Comparison of ENCODE assay signal across 11 mouse cellular contexts in the genomic region with DNA sequence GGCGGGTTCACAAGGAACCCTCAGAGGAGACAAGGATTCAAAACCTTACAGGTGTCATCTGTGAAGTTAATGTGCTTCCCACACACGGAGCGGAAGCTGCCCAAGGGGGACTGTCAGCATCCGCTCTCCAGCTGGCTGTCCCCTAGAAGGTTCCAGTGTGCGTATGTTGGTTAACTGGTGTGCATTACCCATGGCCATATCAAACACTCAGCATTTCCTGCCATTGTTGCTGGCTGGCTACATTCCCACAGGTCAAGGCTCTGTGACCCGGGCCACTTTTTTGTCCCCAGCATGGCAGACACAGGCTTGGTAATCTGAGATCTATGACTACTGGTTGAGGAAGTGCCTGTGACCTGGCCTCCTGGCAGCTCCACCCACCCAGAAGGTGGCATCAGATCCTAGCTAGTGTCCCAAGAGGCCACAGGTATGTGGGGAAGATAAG. TPM values are rescaled to one million over a fixed set of nuclear protein-coding genes. Genes with fewer than 3 reads are reported as not detected.
DNase-seq lines count a peak whose midpoint lies in the region; ATAC-seq and TF ChIP-seq lines count a peak whose summit lies in the region.
"Had no signal": no experiment of that assay in that cellular context is flagged by ENCODE, and none has a peak within 500 bp of the region (broad histone marks: within the 10 kb centered on the region; RNA-seq: fewer than 3 reads in every experiment).

No protein-coding gene starts in this region.

- 60% methylated on average over 6 of the region's 6 CpGs for WGBS in heart, adult 2 months
- 67% methylated on average over 6 of the region's 6 CpGs for WGBS in kidney, adult 2 months
- WGBS in lung, embryonic 14.5 days: 77% methylated on average over 6 of the region's 6 CpGs

- no peaks in the 10 kb centered on the region for H3K27me3 ChIP-seq in heart, adult 2 months (ENCODE audit: control insufficient read depth, insufficient read depth, low read length)
- no peaks in the 10 kb centered on the region for H3K27me3 ChIP-seq in kidney, adult 2 months (replicated peaks; ENCODE audit: control insufficient read depth, insufficient read depth, low read length)
- H3K27me3 ChIP-seq in lung, embryonic 14.5 days (ENCODE audit: insufficient read depth, low read length): no peaks in the 10 kb centered on the region

- peak; percentile 90 for TF ChIP-seq EP300 in heart, adult 2 months (IDR thresholded peaks at IDR 0.05; ENCODE audit: insufficient read depth, low read depth, low read length)

- H3K9me3 ChIP-seq in lung, embryonic 14.5 days (ENCODE audit: low read depth, low read length): peaks cover 8% of the 10 kb centered on the region

- peak; percentile 70 for DNase-seq in adrenal gland, postnatal 14 days
- DNase-seq in heart, adult 2 months: peak; percentile 76 to 79
- DNase-seq in kidney, adult 2 months: peak; percentile 87
- DNase-seq in lung, embryonic 14.5 days: peak; percentile 61
- no peak for DNase-seq in spleen, postnatal 10 days (ENCODE audit: low spot score in 2 of 2)
- DNase-seq in testis, postnatal 10 days (ENCODE audit: low spot score): no peak
- DNase-seq: cerebellum, adult 18-20 months had no signal

- no peak overlapping the region for H3K4me3 ChIP-seq in heart, adult 2 months
- no peak overlapping the region for H3K4me3 ChIP-seq in kidney, adult 2 months (ENCODE audit: insufficient read depth, low read depth, low read length)
- H3K4me3 ChIP-seq in lung, embryonic 14.5 days (ENCODE audit: low read depth, low read length): no peak overlapping the region

- peak overlapping the region; percentile 74 for H3K27ac ChIP-seq in heart, adult 2 months
- H3K27ac ChIP-seq in kidney, adult 2 months (ENCODE audit: insufficient read depth, low read depth, low read length): peak overlapping the region; percentile 29
- peak overlapping the region; percentile 24; the same call in 1 of the 2 replicates for H3K27ac ChIP-seq in lung, embryonic 14.5 days (ENCODE audit: low read depth)

- H3K9ac ChIP-seq in heart, adult 2 months (ENCODE audit: low read depth, low read length): no peak overlapping the region
- H3K9ac ChIP-seq in lung, embryonic 14.5 days: no peak overlapping the region

- H3K4me2 ChIP-seq in lung, embryonic 14.5 days: no peak overlapping the region

- no peak for TF ChIP-seq POLR2A in heart, adult 2 months (IDR thresholded peaks at IDR 0.05; ENCODE audit: insufficient read depth, low read depth, low read length)
- no peak for TF ChIP-seq POLR2A in kidney, adult 2 months (IDR thresholded peaks at IDR 0.05; ENCODE audit: low read depth, low read length)

- H3K4me1 ChIP-seq in heart, adult 2 months (ENCODE audit: control insufficient read depth, insufficient read depth, low read length): peaks cover 4% of the 10 kb centered on the region; the same call in 1 of the 2 replicates
- H3K4me1 ChIP-seq in kidney, adult 2 months (ENCODE audit: control insufficient read depth, insufficient read depth, low read length): no peaks in the 10 kb centered on the region
- H3K4me1 ChIP-seq in lung, embryonic 14.5 days (ENCODE audit: insufficient read depth): no peaks in the 10 kb centered on the region

- no peaks in the 10 kb centered on the region for H3K79me2 ChIP-seq in heart, adult 2 months (replicated peaks; ENCODE audit: control insufficient read depth, insufficient read depth, low read length)

- TF ChIP-seq CTCF in heart, adult 2 months (IDR thresholded peaks at IDR 0.05): no peak
- no peak for TF ChIP-seq CTCF in kidney, adult 2 months (conservative IDR thresholded peaks at IDR 0.05; ENCODE audit: insufficient read depth, insufficient read length, low read depth, low read length)
- no peak for TF ChIP-seq CTCF in lung, embryonic 14.5 days (IDR thresholded peaks at IDR 0.05; ENCODE audit: low read depth)

- intact Hi-C loops in heart, adult 2 months (cut with DNase I): no loop called here

- H3K36me3 ChIP-seq in heart, adult 2 months (ENCODE audit: control insufficient read depth, insufficient read depth, low read length): no peaks in the 10 kb centered on the region
- no peaks in the 10 kb centered on the region for H3K36me3 ChIP-seq in kidney, adult 2 months (ENCODE audit: control insufficient read depth, insufficient read depth, low read length)
- H3K36me3 ChIP-seq in lung, embryonic 14.5 days (ENCODE audit: insufficient read depth): peaks cover 81% of the 10 kb centered on the region

- 0 out of 2 replicates have a peak, but pooled peaks have one; percentile 39 for ATAC-seq in lung, embryonic 14.5 days (ENCODE audit: insufficient read depth)
- ATAC-seq in activated CD4-positive, CD25-positive, alpha-beta regulatory T cell, adult 4 months: no peak
- ATAC-seq: forebrain, embryonic 14.5 days; inflammation-experienced regulatory T-cells, adult 6 months had no signal

RNA-seq across cellular contexts. Expression of gene Tomm40, which starts 7.5 kb away (rescaled TPM):
- 136 and 145 TPM in 2 replicates for total RNA-seq in adrenal gland, postnatal 14 days (2021)
- total RNA-seq in heart, adult 2 months (2021): 10 to 100 TPM; 92.7 to 98.2 TPM
- polyA plus RNA-seq in heart, adult 2 months (2012; rRNA removed): 81.9 and 91.2 TPM in 2 replicates
- 83.9 and 86.3 TPM in 2 replicates for polyA plus RNA-seq in kidney, adult 2 months (2012; rRNA removed)
- polyA plus RNA-seq in lung, embryonic 14.5 days (2014; fragmentation: Nextera tagmentation; extraction: Ambion mirVana): 149 and 168 TPM in 2 replicates
- polyA plus RNA-seq in activated CD4-positive, CD25-positive, alpha-beta regulatory T cell, adult 4 months (2017; shearing (Covaris generic)): 10 to 100 TPM in 1 of 2 experiments, 1 to 10 TPM in 1; 5.7 to 11.7 TPM

RNA-seq across cellular contexts. Expression of gene Apoe, which starts 23.8 kb away (rescaled TPM):
- total RNA-seq in adrenal gland, postnatal 14 days (2021): 972 and 3,675 TPM in 2 replicates
- total RNA-seq in heart, adult 2 months (2021): 100 to 1,000 TPM; 278 to 293 TPM
- 456 and 519 TPM in 2 replicates for polyA plus RNA-seq in heart, adult 2 months (2012; rRNA removed)
- polyA plus RNA-seq in kidney, adult 2 months (2012; rRNA removed): 922 and 939 TPM in 2 replicates
- polyA plus RNA-seq in lung, embryonic 14.5 days (2014; fragmentation: Nextera tagmentation; extraction: Ambion mirVana): 404 and 439 TPM in 2 replicates
- polyA plus RNA-seq in activated CD4-positive, CD25-positive, alpha-beta regulatory T cell, adult 4 months (2017; shearing (Covaris generic)): 10 to 100 TPM in 1 of 2 experiments, 1 to 10 TPM in 1; 4.1 to 16.0 TPM

RNA-seq across cellular contexts. Expression of gene Nectin2, which starts 27.5 kb away (rescaled TPM):
- 90.1 and 94.7 TPM in 2 replicates for total RNA-seq in adrenal gland, postnatal 14 days (2021)
- total RNA-seq in heart, adult 2 months (2021): 10 to 100 TPM; 30.2 to 41.4 TPM
- polyA plus RNA-seq in heart, adult 2 months (2012; rRNA removed): 29.4 and 30.7 TPM in 2 replicates
- 44.5 and 47.7 TPM in 2 replicates for polyA plus RNA-seq in kidney, adult 2 months (2012; rRNA removed)
- polyA plus RNA-seq in lung, embryonic 14.5 days (2014; fragmentation: Nextera tagmentation; extraction: Ambion mirVana): 120 and 125 TPM in 2 replicates
- under 1 TPM in 1 of 2 experiments, not detected in 1; 0.56 TPM for polyA plus RNA-seq in activated CD4-positive, CD25-positive, alpha-beta regulatory T cell, adult 4 months (2017; shearing (Covaris generic))

RNA-seq across cellular contexts. Expression of gene Apoc1, which starts 30.3 kb away (rescaled TPM):
- total RNA-seq in adrenal gland, postnatal 14 days (2021): 845 and 1,967 TPM in 2 replicates
- total RNA-seq in heart, adult 2 months (2021): 1 to 10 TPM; 2.7 to 4.2 TPM
- 3.1 and 7.2 TPM in 2 replicates for polyA plus RNA-seq in heart, adult 2 months (2012; rRNA removed)
- polyA plus RNA-seq in kidney, adult 2 months (2012; rRNA removed): 12.2 and 16.5 TPM in 2 replicates
- polyA plus RNA-seq in lung, embryonic 14.5 days (2014; fragmentation: Nextera tagmentation; extraction: Ambion mirVana): 13.6 and 15.5 TPM in 2 replicates
- polyA plus RNA-seq in activated CD4-positive, CD25-positive, alpha-beta regulatory T cell, adult 4 months (2017; shearing (Covaris generic)): not detected

RNA-seq across cellular contexts. Expression of gene Apoc4, which starts 41.5 kb away (rescaled TPM):
- total RNA-seq in adrenal gland, postnatal 14 days (2021): 72.2 and 240 TPM in 2 replicates
- not detected for total RNA-seq in heart, adult 2 months (2021)
- polyA plus RNA-seq in heart, adult 2 months (2012; rRNA removed): 0.82 TPM in 1 of 2 replicates, not detected in the other
- polyA plus RNA-seq in kidney, adult 2 months (2012; rRNA removed): 0.29 TPM in 1 of 2 replicates, not detected in the other
- polyA plus RNA-seq in lung, embryonic 14.5 days (2014; fragmentation: Nextera tagmentation; extraction: Ambion mirVana): 0.30 TPM in 1 of 2 replicates, not detected in the other
- under 1 TPM in 1 of 2 experiments, not detected in 1; 0.44 TPM for polyA plus RNA-seq in activated CD4-positive, CD25-positive, alpha-beta regulatory T cell, adult 4 months (2017; shearing (Covaris generic))
- polyA plus RNA-seq: forebrain, embryonic 14.5 days; testis, adult 2 months had no signal

Comparison
In these comparisons a context has a peak if more than half of its experiments do, and no peak if none do; other contexts are left out.
1. DNase-seq: peak in adrenal gland, postnatal 14 days (single experiment), heart, adult 2 months (2 of 2), kidney, adult 2 months (single experiment) and lung, embryonic 14.5 days (single experiment); none in spleen, postnatal 10 days (0 of 2) and testis, postnatal 10 days (single experiment).
2. H3K27ac ChIP-seq: peak in every context shown above with its lines; median percentile 74 in heart, adult 2 months; 29 in kidney, adult 2 months; 24 in lung, embryonic 14.5 days.
3. RNA of gene Apoe, which starts 23.8 kb away (polyA plus RNA-seq): 922 to 939 TPM in kidney, adult 2 months, 456 to 519 TPM in heart, adult 2 months and 404 to 439 TPM in lung, embryonic 14.5 days; 4.1 to 16.0 TPM in activated CD4-positive, CD25-positive, alpha-beta regulatory T cell, adult 4 months; every median in the first group is over 10 times any median in the second.
4. RNA of gene Nectin2, which starts 27.5 kb away (polyA plus RNA-seq): 120 to 125 TPM in lung, embryonic 14.5 days, 44.5 to 47.7 TPM in kidney, adult 2 months and 29.4 to 30.7 TPM in heart, adult 2 months; 0.56 TPM in activated CD4-positive, CD25-positive, alpha-beta regulatory T cell, adult 4 months; every median in the first group is over 10 times any median in the second.